Mouse (Mus musculus) ES-Bruce4 (cell line): ENCODE measurements at regions not wholly inside any gene's neighbourhood (a gene's known extent, or its start where the extent isn't known, plus 50 kb on each side); places are given as distances from the start of the nearest gene placed in this dataset.

Experiments
- CTCF ChIP-seq: IDR thresholded peaks from one replicate; pipeline ENCODE4 v1.8.1; 2011; ENCODE audit warnings: low read depth, low read length
- POLR2A ChIP-seq: IDR thresholded peaks from one replicate; pipeline ENCODE4 v1.8.1; 2011; ENCODE audit warnings: low read length; ENCODE audit not compliant: insufficient read depth

DNA sequence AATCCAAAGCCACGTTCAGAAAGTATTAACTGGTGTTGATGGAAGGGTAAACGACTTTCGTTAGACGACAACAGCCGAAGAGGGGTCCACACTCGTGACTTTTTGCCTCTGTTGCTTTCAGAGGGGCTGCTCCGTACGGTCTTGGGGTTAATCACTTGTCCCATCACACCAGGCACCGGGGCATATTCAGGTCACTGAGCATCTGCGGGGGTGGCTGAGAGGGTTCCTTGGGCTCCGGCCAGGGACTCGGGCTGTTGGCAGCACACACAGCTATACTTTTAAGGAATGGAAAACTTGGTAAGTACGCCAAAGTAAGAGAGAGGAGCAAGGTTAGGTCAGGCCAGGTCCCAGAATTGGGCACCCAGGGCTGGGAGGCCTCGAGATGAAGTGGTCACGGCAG lies 50.7 kb upstream of the Cdkn2aip start:
- TF ChIP-seq CTCF (no peak), POLR2A (no peak)
